Mouse (Mus musculus): ENCODE data around the gene Oas3. TPM values are rescaled to one million over a fixed set of nuclear protein-coding genes. Genes with fewer than 3 reads are reported as not detected.
A peak's percentile ranks its signal among the peaks of the same experiment; 100 is the strongest.
"Not testable (repeated sequence)": the region's sequence is repeated elsewhere in the genome, so short reads cannot be mapped to it uniquely, and the experiment has no call there.

Gene Oas3
- under 1 TPM in 1 of 2 experiments, not detected in 1; 0.18 TPM for total RNA-seq (2021)

- intact Hi-C loops (cut with DNase I), result no loop called here
- no peak for DNase-seq
Measured at GRCm38 (mm10) chr5:120777478-120777877, at the start of gene Oas3. TSS of gene Oas3 (minus strand) at chr5:120777661.

GRCm38 (mm10) chr5:120818999-120819398 is 41.5 kb upstream of the Oas3 start:
- intact Hi-C loops (cut with DNase I), result loop anchor here (10.0 kb wide), 1 partner anchor 106 kb away; no protein-coding TSS in a partner anchor
- DNase-seq, result no peak

GRCm38 (mm10) chr5:120815949-120816348 is 38.5 kb upstream of the Oas3 start:
- peak; percentile 41 for DNase-seq
- intact Hi-C loops (cut with DNase I), result loop anchor here (10.0 kb wide), 1 partner anchor 109 kb away; no protein-coding TSS in a partner anchor

- intact Hi-C loops (cut with DNase I), result loop anchor here (10.0 kb wide), 1 partner anchor 112 kb away; no protein-coding TSS in a partner anchor
- no peak for DNase-seq
Measured at GRCm38 (mm10) chr5:120813023-120813422, 35.6 kb upstream of the Oas3 start.

- intact Hi-C loops (cut with DNase I), result loop anchor here (10.0 kb wide), 1 partner anchor 113 kb away; no protein-coding TSS in a partner anchor
- peak; percentile 65 for DNase-seq
Measured at GRCm38 (mm10) chr5:120811951-120812819, 34.7 kb upstream of the Oas3 start, which contains the start of gene Oas1c. TSS of gene Oas1c (minus strand) at chr5:120812514.

GRCm38 (mm10) chr5:120809171-120809570 is 31.7 kb upstream of the Oas3 start:
- intact Hi-C loops (cut with DNase I), result no loop called here

GRCm38 (mm10) chr5:120806458-120806857 is 29.0 kb upstream of the Oas3 start:
- DNase-seq, result peak; percentile 56
- intact Hi-C loops (cut with DNase I), result no loop called here

More at GRCm38 (mm10) chr5:120809171-120809570, 31.7 kb upstream of the Oas3 start:
- DNase-seq, result no peak

GRCm38 (mm10) chr5:120803596-120803995 is 26.1 kb upstream of the Oas3 start:
- DNase-seq, result no peak
- intact Hi-C loops (cut with DNase I), result no loop called here

- intact Hi-C loops (cut with DNase I); DNase-seq: not testable (repeated sequence)
Measured at GRCm38 (mm10) chr5:120798943-120799342, 21.5 kb upstream of the Oas3 start.

- DNase-seq; intact Hi-C loops (cut with DNase I): not testable (repeated sequence)
Measured at GRCm38 (mm10) chr5:120798147-120798546, 20.7 kb upstream of the Oas3 start.

GRCm38 (mm10) chr5:120795480-120796034 is 18.1 kb upstream of the Oas3 start, which contains the start of gene Oas1e:
TSS of gene Oas1e (minus strand) at chr5:120795530.
- DNase-seq; intact Hi-C loops (cut with DNase I): not testable (repeated sequence)

GRCm38 (mm10) chr5:120793043-120793442 is 15.6 kb upstream of the Oas3 start:
- DNase-seq, result peak; percentile 58
- intact Hi-C loops (cut with DNase I), result no loop called here

- no peak for DNase-seq
- intact Hi-C loops (cut with DNase I), result no loop called here
Measured at GRCm38 (mm10) chr5:120787042-120787441, 9.6 kb upstream of the Oas3 start.

- intact Hi-C loops (cut with DNase I), result no loop called here
- no peak for DNase-seq
Measured at GRCm38 (mm10) chr5:120782446-120782845, 5.0 kb upstream of the Oas3 start.

- no peak for DNase-seq
- intact Hi-C loops (cut with DNase I), result no loop called here
Measured at GRCm38 (mm10) chr5:120781646-120782045, 4.2 kb upstream of the Oas3 start.

- DNase-seq, result no peak
- intact Hi-C loops (cut with DNase I), result no loop called here
Measured at GRCm38 (mm10) chr5:120779922-120780321, 2.5 kb upstream of the Oas3 start.

- DNase-seq, result no peak
- intact Hi-C loops (cut with DNase I), result no loop called here
Measured at GRCm38 (mm10) chr5:120778941-120779340, 1.5 kb upstream of the Oas3 start.

GRCm38 (mm10) chr5:120776801-120777200 is 660 bp downstream of the Oas3 start:
- DNase-seq, result no peak
- intact Hi-C loops (cut with DNase I), result no loop called here

- DNase-seq, result no peak
- intact Hi-C loops (cut with DNase I), result no loop called here
Measured at GRCm38 (mm10) chr5:120775287-120775985, 2.0 kb downstream of the Oas3 start.

- intact Hi-C loops (cut with DNase I), result no loop called here
Measured at GRCm38 (mm10) chr5:120769396-120769795, 8.1 kb downstream of the Oas3 start.

GRCm38 (mm10) chr5:120765010-120765409 is 12.5 kb downstream of the Oas3 start:
- DNase-seq, result no peak
- intact Hi-C loops (cut with DNase I), result no loop called here

More at GRCm38 (mm10) chr5:120769396-120769795, 8.1 kb downstream of the Oas3 start:
- DNase-seq, result no peak

Measured in left cerebral cortex, postnatal 4 days (tissue).